Mouse (Mus musculus) T-cell, adult 66 days (primary cell): ENCODE measurements around the gene Tspan4. TPM values are rescaled to one million over a fixed set of nuclear protein-coding genes. Genes with fewer than 3 reads are reported as not detected.

ENCODE experiments used
- total RNA-seq, 2 experiments: library from RNA; stranded (reverse); gene quantifications; 3 replicates in 1 of 2; 4 replicates in 1 of 2; pipeline ENCODE4 v1.2.4; 2023

The Tspan4 gene
- total RNA-seq: 1 to 10 TPM; 2.2 to 2.8 TPM

GRCm38 (mm10) chr7:141475011-141475804, at the start of gene Tspan4, which contains the start of gene Polr2l:
Gene Tspan4, plus strand, starts transcription at chr7:141475240.
Gene Polr2l, minus strand, starts transcription at chr7:141475132.

GRCm38 (mm10) chr7:141429310-141429709, 45.7 kb upstream of the Tspan4 start, which contains the start of gene Cend1:
Gene Cend1, minus strand, starts transcription at chr7:141429491.

DNA sequence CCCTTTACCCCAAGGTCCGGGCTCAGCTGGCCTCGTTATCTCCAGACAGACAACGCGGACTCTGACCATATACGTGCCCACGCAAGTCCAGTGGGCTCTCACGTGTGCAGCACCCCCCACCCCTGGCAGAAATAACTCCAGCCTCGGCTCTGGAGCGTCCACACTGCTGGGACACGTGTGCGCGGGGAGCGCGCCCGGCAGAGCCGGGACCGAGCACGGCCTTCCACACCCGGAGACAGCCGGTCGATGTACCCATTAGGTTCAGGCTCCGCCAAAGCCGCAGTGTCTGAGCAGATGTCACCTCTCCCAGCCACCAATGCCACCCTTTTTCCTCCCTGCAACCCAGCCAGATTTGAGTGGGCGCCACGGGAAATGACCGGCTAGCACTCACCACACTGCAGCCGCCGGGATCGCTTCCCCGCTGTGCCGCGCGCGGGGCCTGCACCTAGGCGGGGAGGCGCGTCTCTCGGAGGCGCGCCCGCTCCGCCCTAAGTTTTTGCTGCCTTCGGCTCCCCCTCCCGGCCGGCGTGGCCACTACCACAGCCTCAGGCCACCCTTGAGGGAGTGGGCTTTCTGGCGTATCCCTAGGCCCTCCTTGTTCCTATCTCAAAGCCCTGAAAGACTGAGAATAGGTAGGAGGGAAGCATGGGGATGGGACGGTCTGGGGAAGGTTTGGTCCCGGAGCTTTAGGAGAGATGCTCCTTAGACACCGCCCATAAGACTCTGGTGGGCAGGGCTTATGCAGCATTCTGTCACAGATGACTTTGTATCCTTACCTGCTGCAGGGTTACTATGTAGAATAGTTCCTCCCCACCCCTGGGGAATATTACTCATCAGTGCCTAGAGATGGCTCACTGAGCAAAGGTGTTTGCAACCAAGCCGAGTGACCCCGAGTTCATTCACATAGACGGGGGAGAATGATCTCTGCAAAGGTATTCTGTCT, 37.6 kb upstream of the Tspan4 start, which contains the start of gene Slc25a22:
Slc25a22 (minus strand) TSS at position 715 of the 943 bp plus-strand sequence.

GRCm38 (mm10) chr7:141443828-141444237, 31.2 kb upstream of the Tspan4 start, which contains the start of gene Pidd1:
Gene Pidd1, minus strand, starts transcription at chr7:141444025.

DNA sequence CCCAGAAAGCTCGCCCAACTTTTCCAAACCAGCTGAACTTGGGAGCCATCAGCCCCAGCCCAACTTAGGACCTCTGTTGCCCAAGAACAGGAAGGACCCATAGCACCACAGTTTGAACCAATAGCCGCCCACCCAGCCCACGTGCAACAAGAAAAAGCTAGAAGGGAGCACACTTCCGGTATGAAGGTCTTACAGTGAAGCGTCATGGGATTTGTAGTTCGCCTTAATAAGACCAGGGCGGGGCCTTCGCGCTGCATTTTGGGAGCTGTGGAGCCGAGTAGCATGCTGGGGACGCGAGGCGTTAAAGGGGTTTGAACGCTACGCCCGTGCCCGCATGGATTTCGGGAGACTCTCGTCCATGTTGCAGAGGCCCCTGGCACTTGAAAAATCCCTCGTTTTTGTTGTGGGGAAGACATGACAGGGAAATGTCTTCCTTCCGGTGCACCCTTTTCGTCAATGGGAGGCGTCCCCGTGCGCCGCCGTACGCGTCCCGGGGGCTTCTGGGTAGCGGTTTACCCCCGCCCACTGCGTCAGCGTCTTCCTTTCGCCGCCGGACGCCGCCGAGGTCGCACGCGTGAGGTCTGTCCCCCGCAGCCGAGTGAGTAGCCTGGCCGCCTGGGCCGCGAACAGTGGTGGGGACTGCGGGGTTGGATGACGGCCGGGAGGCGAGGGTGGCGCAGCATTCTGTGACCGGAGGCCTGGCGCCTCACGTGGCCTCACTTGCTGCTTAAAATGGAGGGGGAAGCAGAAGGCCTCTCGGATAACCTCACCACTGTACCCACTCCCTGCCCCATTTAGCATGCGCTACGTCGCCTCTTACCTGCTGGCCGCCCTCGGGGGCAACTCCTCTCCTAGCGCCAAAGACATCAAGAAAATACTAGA, 27.7 kb upstream of the Tspan4 start, which contains the start of gene Rplp2:
Rplp2 (plus strand) TSS at position 261 of the 882 bp plus-strand sequence.

GRCm38 (mm10) chr7:141454967-141455551, 20.0 kb upstream of the Tspan4 start, which contains the start of gene Pnpla2:
Gene Pnpla2, plus strand, starts transcription at chr7:141455198.

DNA sequence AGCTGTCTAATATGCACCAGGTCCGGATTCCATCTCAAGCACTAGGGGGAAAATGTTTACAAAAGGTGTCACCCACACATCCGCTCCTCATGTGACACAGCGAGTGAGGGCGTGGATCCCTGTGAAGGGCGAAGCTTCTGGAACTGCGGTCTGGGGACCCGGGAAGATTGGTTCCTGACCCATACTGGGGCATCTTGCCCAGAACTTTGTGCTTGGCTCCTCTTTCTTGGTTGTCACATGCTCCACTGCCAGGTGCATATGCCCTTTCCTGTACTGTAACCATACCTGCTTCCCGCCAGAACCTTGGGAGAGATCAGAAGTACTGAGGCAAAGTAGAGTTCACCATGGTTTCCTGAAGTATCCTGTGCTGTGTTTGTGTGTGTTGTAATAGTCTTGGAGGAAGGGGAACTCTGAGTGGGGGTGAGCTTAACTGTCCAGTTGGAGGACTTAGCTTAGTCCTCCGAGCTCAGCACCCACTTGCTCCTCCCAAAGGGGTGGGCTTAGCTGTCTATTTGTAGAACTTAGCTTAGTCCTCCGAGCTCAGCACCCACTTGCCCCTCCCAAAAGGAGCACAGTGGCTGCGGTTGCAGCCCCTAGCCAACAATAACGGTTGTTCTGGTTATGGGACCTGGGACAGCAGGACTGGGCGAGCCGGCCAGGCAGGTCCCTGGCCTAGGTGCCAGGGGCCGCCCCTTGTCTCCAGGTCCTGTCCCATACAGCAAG, 14.5 kb upstream of the Tspan4 start, which contains the start of gene Cracr2b:
Cracr2b (plus strand) TSS at position 704 of the 723 bp plus-strand sequence.

DNA sequence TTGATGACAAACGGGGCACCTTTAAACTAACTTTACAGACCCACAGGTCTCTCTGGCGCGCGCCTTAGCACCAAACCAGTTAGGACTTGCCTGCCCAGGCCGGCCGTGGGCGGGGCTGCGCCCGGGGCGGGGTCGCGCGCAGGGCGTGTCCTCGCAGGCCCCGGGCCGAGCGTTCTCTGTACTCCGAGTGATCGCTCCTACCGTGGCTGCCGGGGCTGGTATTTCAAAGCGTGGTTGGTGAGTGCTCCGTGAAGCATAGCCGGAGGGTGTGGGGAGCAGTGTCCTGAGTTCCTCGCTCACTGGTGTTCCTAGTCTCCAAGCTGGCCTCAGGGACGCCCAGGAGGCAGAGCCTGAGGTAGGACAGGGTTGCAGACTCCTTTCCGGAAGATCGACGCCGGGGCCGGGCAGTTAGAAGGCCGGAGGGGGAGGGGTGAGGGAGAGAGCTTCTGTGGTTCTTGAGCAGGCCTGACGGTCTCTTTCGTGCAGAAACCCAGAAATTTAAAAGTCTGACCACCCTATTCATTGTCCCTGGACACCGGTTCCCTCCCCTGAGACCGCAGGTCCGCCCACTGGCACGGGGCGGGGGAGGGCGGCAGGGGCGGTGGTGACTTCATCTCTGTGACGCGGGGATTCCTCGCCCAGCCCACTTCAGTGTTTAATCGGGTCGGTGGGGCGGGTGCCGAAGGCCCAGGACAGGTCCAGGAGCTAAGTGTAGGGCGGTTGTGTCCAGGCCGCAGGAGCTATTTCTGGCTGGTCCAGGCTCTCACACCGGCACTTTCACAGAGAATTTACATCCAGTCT, 7.6 kb upstream of the Tspan4 start, which contains the start of gene Cd151:
Cd151 (plus strand) TSS at position 163 of the 801 bp plus-strand sequence.

DNA sequence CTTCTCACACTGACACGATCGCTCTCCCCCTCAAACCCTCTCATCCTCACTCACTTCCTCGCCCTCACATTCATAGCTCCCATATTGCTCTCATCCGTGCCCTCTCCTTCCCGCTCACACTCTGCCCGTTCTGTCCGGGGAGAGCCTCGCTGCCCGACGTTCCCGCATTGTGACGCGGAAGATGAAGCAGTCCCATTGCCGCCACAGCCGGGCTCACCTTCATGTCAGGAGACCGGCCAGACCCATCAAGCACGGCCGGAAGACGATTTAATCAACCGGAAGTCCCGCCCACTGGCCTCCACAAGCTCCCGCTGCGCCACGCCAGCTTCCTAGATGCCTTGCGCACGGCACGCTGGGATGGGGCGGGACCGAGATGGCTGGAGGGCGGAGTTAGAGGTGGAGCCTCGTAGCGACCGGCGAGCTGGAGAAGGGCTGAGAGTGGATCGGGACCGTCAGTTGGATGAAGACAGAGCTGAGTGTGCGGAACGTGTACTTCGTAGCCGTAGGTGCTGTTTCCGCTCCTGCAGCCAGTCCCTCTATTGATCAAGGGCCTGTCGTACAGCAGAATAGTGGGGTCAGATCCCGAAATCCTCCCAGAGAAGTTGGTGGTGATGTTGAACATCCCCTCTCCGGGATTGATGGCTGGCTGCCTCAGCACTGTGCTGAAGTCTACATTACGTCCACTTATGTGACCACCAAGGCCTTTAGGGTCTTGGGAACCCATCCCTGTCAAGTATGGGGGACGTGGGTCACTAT, 64.7 kb downstream of the Tspan4 start, which contains the start of gene Chid1:
Chid1 (minus strand) TSS at position 302 of the 756 bp plus-strand sequence.

Other genes with a start within 250 kb of the Tspan4 start
- 100 to 1,000 TPM; 173 to 177 TPM for gene Phrf1, start 246.5 kb upstream of the Tspan4 start, total RNA-seq
- gene Irf7, start 208.8 kb upstream of the Tspan4 start, total RNA-seq: 10 to 100 TPM; 34.4 to 53.3 TPM
- not detected for gene Cdhr5, start 198.5 kb upstream of the Tspan4 start, total RNA-seq
- gene Sct, start 196.1 kb upstream of the Tspan4 start, total RNA-seq: not detected
- not detected for gene Drd4, start 183.2 kb upstream of the Tspan4 start, total RNA-seq
- gene Deaf1, start 147.6 kb upstream of the Tspan4 start, total RNA-seq: 10 to 100 TPM; 65.6 to 68.5 TPM
- 10 to 100 TPM; 20.7 to 21.2 TPM for gene Tmem80, start 147.5 kb upstream of the Tspan4 start, total RNA-seq
- under 1 TPM in 1 of 2 experiments, not detected in 1; 0.80 TPM for gene Eps8l2, start 136.4 kb upstream of the Tspan4 start, total RNA-seq
- 100 to 1,000 TPM in 1 of 2 experiments, 10 to 100 TPM in 1; 93.1 to 107 TPM for gene Taldo1, start 83.0 kb upstream of the Tspan4 start, total RNA-seq
- 10 to 100 TPM; 38.3 to 40.0 TPM for gene Gatd1, start 61.1 kb upstream of the Tspan4 start, total RNA-seq
- gene Cend1, start 45.7 kb upstream of the Tspan4 start, total RNA-seq: not detected
- gene Slc25a22, start 37.3 kb upstream of the Tspan4 start, total RNA-seq: 10 to 100 TPM; 55.0 to 76.6 TPM
- 1 to 10 TPM; 2.4 to 5.7 TPM for gene Pidd1, start 31.2 kb upstream of the Tspan4 start, total RNA-seq
- 1,000 to 10,000 TPM; 3,530 to 3,735 TPM for gene Rplp2, start 27.9 kb upstream of the Tspan4 start, total RNA-seq
- 10 to 100 TPM; 52.1 to 58.8 TPM for gene Pnpla2, start 20.0 kb upstream of the Tspan4 start, total RNA-seq
- gene Cracr2b, start 14.1 kb upstream of the Tspan4 start, total RNA-seq: 1 to 10 TPM in 1 of 2 experiments, not detected in 1; 1.0 TPM
- gene Cd151, start 7.8 kb upstream of the Tspan4 start, total RNA-seq: 1 to 10 TPM; 7.2 to 8.9 TPM
- 10 to 100 TPM; 17.0 to 21.1 TPM for gene Polr2l, start 108 bp upstream of the Tspan4 start, total RNA-seq
- 10 to 100 TPM; 21.1 to 31.6 TPM for gene Chid1, start 64.6 kb downstream of the Tspan4 start, total RNA-seq
- gene Ap2a2, start 86.9 kb downstream of the Tspan4 start, total RNA-seq: 10 to 100 TPM; 53.8 to 54.1 TPM
- gene Muc6, start 180.1 kb downstream of the Tspan4 start, total RNA-seq: under 1 TPM in 1 of 2 experiments, not detected in 1; 0.06 TPM
- gene Muc2, start 215.1 kb downstream of the Tspan4 start, total RNA-seq: not detected